Mouse (Mus musculus) stomach, postnatal 0 days (tissue): ENCODE data around the gene Cdh23.

Source experiments
- CTCF ChIP-seq: IDR thresholded peaks from 2 replicates; pipeline ENCODE4 v1.5.1; 2016; ENCODE audit warnings: antibody characterized with exemption, low read depth, mild to moderate bottlenecking, moderate library complexity
- EP300 ChIP-seq: optimal IDR thresholded peaks from 2 replicates; pipeline ENCODE3; 2016; ENCODE audit warnings: antibody characterized with exemption

DNA sequence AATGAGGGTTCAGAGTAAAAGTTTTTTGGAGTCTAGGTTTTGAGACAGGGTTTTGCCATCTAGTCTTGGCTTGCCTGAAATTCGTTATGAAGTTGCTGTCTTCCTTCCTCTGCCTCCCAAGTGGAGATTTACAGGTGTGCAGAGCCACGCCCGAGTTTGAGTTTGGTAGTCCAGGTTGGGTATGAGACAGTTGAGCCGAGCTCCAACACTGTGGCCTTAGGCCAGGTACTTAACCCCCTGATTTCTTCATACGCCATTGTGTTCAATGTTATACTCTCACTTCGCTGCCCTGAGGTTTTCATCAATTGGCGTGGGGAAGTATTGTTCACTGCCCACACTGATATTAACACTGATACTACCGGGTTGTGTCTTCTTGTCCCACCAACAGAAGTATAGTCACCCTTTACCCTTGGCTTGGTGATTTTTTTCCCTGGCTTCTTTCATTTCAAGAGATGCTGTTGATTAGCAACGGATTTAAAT lies 414.7 kb downstream of the Cdh23 start:
- TF ChIP-seq CTCF (no peak), EP300 (no peak)
